Mouse (Mus musculus) adrenal gland, postnatal 4 days (tissue): Measurements from ENCODE around the gene Scn4b. TPM values are rescaled to one million over a fixed set of nuclear protein-coding genes. Genes with fewer than 3 reads are reported as not detected.

ENCODE experiments used
- DNase-seq, 2 experiments: peaks; one replicate each; pipeline ENCODE4 v3.0.0; 2021 to 2022; ENCODE audit warnings: low spot score in 2 of 2, mixed read lengths in 2 of 2
- total RNA-seq, 2 experiments: library from RNA; stranded (reverse); gene quantifications; 2 replicates each; pipeline ENCODE4 v1.2.3; 2021

Scn4b gene
- total RNA-seq, 2 experiments from 2014 or later: 2.6 to 3.0 TPM

DNA sequence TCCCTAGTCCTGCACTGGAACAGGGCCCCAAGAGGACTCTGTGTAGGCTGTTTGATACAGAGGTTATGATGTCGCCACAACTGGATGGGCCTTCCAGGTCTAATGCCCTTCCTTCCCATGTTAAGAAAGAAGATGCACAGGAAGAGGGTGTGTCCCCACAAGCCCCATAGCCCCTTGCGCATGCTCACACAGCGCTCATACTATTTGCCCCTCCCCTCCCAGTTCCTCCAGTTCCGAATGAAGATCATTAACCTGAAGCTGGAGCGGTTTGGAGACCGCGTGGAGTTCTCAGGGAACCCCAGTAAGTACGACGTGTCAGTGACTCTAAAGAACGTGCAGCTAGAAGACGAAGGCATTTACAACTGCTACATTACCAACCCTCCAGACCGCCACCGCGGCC, 13.0 kb upstream of the Scn4b start:
- DNase-seq: no peak

DNA sequence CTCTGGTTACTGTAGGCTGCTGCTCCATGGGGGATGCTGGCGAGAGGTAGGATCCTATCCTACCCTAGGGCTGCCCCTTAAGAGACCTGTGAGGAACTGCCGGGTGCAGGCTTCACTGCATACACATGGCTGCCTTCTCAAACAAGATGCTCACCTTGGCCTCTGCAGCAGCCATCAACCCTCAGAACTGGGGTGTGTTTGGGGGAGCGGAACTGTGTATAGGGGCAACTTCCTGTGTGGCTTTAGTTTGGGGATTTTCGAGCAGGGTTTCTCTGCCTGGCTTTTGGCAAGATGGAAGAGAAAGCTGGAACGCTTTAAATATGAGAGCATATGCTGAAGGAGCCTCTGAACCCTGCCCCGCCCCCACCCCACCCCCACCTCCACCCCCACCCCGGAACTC, 11.3 kb upstream of the Scn4b start:
- no peak for DNase-seq

- no peak for DNase-seq
Observed at GRCm38 (mm10) chr9:45130119-45130518, 8.1 kb upstream of the Scn4b start.

- DNase-seq: no peak
Observed at GRCm38 (mm10) chr9:45133484-45134310, 4.5 kb upstream of the Scn4b start.

DNA sequence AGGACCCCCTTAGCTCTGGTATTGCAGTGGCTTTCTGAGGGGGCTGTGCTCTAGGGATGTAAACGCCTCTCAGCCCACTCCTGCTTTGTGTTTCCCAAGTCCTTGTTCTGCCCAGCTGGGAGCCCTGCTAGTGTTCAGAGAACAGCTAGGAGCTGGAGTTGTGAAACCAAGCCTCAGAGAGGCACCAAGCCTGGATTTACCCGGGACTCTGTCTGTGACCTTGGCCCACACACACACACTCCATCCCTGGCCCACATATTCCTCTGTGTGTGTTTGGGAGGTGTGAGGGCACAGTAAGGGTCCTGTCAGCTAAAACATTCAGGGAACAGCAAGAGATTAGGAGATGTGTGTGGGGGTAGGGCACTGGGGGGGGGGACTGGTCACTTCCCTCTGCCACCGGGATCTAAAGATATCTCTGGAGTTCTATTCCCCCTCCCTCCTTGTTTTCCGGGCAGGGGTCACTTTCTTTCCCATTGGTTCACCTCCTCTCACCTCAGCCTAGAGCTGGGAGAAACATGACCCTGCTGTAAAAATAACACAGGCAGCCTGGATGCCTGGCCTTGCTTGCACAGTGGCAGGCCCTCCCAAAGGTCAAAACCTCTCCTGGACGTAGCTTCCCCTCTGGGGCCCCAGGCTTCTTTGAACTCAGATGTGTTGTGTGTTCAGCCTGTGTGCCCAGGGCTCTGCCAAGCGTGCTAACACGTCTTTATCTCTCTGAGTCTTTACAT, 1.6 kb upstream of the Scn4b start:
- no peak for DNase-seq

DNA sequence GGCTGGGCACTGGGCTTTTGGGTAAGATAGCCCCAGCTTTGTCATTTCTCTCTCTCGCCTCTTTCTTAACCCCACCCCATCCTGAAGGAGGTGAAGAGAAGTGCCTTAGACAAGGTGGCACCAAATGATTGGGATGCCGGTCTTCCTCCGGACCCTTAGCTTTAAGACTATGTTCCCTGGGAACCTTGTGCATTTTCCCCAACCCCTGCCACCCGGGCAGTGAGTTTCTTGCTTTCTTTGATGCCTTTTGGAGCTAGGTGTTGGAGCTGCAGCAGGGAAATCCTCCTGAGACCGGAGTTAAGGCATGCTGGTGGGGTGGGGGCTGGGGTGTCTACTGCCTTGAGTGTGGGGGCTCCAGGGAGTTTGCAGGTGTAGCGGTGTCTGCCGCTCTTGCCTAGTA, 887 bp downstream of the Scn4b start:
- DNase-seq: no peak

DNA sequence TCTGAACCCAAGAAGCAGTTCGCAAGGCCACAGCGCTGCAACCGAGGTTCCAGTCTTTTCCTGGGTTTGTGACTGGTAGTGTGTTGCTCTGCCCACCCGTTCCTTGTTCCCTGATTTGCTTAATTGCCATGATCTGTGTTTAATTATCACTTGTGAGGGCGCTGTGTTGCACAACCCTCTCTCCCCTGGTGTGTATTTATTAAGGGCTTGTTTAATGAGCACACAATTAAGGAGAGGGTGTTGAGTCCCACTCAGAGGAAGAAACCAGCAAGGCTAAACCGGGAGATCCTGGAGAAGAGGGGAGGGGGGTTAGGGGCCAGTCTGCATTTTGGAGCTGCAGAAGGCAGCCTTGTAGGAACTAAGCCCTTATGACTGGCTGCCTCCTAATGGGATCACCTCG, 2.8 kb downstream of the Scn4b start:
- no peak for DNase-seq

- no peak for DNase-seq
Observed at GRCm38 (mm10) chr9:45142686-45143085, 4.5 kb downstream of the Scn4b start.

DNA sequence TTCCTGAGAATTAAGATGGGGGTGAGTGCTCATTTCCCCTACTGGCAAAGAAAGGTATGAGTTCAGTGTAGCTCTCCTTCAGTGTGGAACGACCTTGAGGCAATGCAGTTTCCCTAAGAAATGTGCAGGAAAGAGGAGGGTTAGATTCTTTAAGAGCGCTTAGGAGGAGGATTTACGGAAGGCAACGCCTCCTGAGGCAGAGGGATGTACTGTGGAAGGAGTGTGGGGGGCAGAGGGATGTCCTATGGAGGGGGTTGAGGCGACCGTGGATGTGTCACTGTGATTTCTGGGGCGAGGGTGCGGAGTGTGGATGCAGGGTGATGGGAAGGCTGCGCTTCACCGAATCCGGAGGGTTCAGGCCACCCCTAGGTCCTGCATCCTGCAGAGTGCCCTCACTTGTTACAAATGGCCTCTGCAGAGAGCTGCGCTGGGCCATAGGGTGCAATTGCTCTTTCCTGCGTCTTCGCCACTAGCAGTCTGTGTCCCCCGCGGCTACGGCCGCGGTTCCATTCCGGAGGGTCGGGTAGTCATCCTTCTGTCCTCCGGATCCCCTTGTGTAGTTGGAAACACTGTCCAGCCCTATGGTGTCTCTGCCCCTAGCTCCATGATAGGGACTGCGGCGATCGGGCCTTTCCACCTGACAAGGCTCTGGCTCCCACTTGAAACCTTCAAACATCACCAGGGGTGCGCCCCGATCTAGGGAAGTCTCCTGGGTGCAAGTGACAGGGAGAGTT, 7.5 kb downstream of the Scn4b start:
- DNase-seq: no peak

DNA sequence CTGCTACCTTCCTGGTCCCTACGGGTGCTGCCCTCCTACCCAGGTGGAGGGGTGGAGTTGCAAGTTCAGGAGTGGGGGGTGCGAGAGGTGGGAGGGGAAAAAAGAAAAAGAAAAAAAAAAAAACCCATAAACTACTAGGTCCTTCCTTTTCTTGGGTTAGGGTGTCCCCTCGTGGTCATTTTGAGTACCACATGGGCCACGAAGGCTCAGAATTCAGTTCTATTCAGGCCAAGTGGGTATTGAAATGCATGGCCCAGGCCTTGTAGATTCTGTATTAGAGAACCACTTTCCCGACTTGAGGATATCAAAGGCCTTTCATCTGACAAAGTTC, 8.0 kb downstream of the Scn4b start:
- peak in 1 of 2 experiments; percentile 39 for DNase-seq

- no peak for DNase-seq
Observed at GRCm38 (mm10) chr9:45150933-45151332, 12.7 kb downstream of the Scn4b start.

- no peak for DNase-seq
Observed at GRCm38 (mm10) chr9:45153361-45153760, 15.2 kb downstream of the Scn4b start.

DNA sequence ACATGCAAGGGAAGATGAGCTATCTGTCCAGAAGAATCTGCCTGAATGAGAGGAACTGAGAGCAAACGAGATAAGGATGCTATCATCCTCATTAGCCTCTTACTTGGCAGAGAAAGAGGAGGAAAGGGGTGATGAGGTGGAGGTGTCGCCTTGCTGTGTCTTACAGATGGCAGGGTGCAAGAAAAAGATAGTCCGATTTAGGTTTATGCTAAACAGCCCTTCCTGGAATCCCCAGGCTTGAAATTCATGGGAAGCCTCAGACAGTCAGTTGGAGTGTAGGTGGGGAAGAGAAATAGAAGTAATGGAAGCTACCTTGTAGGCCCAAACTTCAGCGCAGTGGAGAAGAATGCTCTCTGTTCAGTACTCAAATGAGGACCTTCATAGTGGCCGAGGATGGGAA, 29.7 kb downstream of the Scn4b start:
- no peak for DNase-seq

- DNase-seq: no peak
Observed at GRCm38 (mm10) chr9:45170150-45170549, 32.0 kb downstream of the Scn4b start.

GRCm38 (mm10) chr9:45171073-45171610, 32.9 kb downstream of the Scn4b start:
- no peak for DNase-seq

DNA sequence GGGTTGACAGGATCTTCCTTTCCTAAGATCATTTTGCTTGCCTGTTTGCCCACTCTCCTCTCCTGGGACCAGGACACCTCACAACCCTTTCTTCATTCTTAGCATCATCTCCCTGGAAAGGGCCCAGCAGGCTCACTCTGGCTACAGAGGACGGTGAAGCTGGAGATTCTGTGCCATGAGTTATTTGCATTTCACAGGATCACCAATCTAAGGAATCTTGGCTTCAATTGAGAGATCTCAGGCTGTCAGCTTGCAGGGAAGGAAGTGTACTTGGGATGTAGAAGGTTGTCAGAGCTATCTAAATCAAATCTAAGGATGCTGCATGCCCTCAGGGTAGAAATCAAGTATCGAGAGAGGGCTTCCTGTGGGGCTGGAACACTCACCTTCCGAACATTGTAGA, 35.3 kb downstream of the Scn4b start:
- no peak for DNase-seq

- DNase-seq: no peak
Observed at GRCm38 (mm10) chr9:45179282-45179681, 41.1 kb downstream of the Scn4b start.

DNA sequence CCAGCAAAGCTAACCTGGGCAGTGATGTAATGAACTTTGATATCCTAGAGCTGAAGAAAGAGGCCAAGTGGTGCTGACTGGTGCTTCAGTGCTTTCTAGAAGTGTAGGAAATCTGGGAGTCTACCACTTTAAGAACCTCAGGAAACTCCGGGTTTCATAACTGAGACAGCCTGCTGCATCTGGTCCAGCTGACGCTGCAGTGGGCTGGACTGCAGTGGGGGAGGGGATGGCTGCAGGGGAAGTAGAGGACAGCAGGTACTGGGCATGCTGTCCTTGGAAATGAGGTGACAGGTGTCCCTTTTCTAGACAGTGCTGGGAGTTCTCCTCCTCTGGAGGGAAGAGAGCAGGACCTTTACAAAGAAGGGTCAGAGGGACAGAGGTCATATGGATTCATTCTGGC, 43.6 kb downstream of the Scn4b start, which contains the start of gene BC049352:
Gene BC049352 (plus strand): TSS at position 238 of the 400 bp plus-strand sequence.
- DNase-seq: no peak

- no peak for DNase-seq
Observed at GRCm38 (mm10) chr9:45182521-45182920, 44.3 kb downstream of the Scn4b start.

DNA sequence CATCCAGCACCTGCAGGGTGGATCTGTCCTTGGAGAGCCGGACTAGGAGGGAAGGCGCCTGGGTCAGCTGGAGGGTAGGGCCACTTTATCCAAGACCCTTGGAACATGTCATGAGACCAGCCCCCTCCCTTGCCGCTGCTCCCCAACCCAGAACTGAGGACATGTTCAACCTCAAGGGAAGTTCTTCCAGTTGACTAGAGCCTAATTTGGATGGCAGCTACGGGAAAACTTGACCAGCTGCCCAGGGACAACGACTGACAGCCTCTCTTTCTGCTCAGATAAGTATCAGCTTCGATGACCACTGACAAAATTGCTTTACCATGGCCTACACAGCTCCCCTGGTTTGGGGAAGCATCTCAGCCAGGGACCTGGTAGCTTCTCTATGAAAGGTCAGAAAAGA, 45.1 kb downstream of the Scn4b start:
- no peak for DNase-seq

GRCm38 (mm10) chr9:45185250-45185649, 47.1 kb downstream of the Scn4b start:
- DNase-seq: no peak
